Mouse (Mus musculus) lung, postnatal 0 days (tissue): ENCODE results near the gene Neu3. TPM values are rescaled to one million over a fixed set of nuclear protein-coding genes. Genes with fewer than 3 reads are reported as not detected.
A peak's percentile ranks its signal among the peaks of the same experiment; 100 is the strongest.
"Not testable (repeated sequence)": the region's sequence is repeated elsewhere in the genome, so short reads cannot be mapped to it uniquely, and the experiment has no call there.

ENCODE experiments used
- ATAC-seq: fragments of 200-750 bp; cut with Nextera tagmentation; 2 replicates; pipeline ENCODE4 v1.8.0; 2017; ENCODE audit warnings: moderate library complexity
- DNase-seq: peaks from one replicate; pipeline ENCODE4 v3.0.0-alpha.2; 2016; ENCODE audit warnings: low spot score
- H3K27ac ChIP-seq: fragments of 300-500 bp; sonication (generic); 2 replicates; pipeline ENCODE4 v1.5.1; 2014; ENCODE audit warnings: antibody characterized with exemption, mild to moderate bottlenecking, low read length, mixed read lengths
- H3K27me3 ChIP-seq: fragments of 300-500 bp; sonication (generic); replicated peaks from 2 replicates; pipeline ENCODE4 v1.6.1; 2014; ENCODE audit warnings: low read length, mixed read lengths; ENCODE audit not compliant: insufficient read depth
- H3K36me3 ChIP-seq: fragments of 300-500 bp; sonication (generic); 2 replicates; pipeline ENCODE4 v1.6.1; 2014; ENCODE audit warnings: low read length, mixed read lengths; ENCODE audit not compliant: insufficient read depth
- H3K4me1 ChIP-seq: fragments of 300-500 bp; sonication (generic); 2 replicates; pipeline ENCODE4 v1.6.1; 2014; ENCODE audit warnings: antibody characterized with exemption, low read depth, low read length, mixed read lengths; ENCODE audit not compliant: insufficient read depth
- H3K4me2 ChIP-seq: fragments of 300-500 bp; sonication (generic); replicated peaks from 2 replicates; pipeline ENCODE4 v1.6.1; 2014; ENCODE audit warnings: low read depth, mild to moderate bottlenecking, low read length, moderate library complexity, mixed read lengths
- H3K4me3 ChIP-seq: fragments of 300-500 bp; sonication (generic); 2 replicates; pipeline ENCODE4 v1.5.1; 2014; ENCODE audit warnings: low read depth, low read length
- H3K9ac ChIP-seq: fragments of 300-500 bp; sonication (generic); replicated peaks from 2 replicates; pipeline ENCODE4 v1.6.1; 2014; ENCODE audit warnings: low read depth, mild to moderate bottlenecking
- H3K9me3 ChIP-seq: fragments of 300-500 bp; sonication (generic); 2 replicates; pipeline ENCODE4 v1.6.1; 2016; ENCODE audit warnings: low read length, mixed read lengths
- CTCF ChIP-seq: IDR thresholded peaks from 2 replicates; pipeline ENCODE4 v1.5.1; 2016; ENCODE audit warnings: antibody characterized with exemption, mild to moderate bottlenecking
- EP300 ChIP-seq: IDR thresholded peaks from 2 replicates; pipeline ENCODE4 v1.6.1; 2016; ENCODE audit warnings: antibody characterized with exemption, mild to moderate bottlenecking, control low read depth
- WGBS: fragments of 180-500 bp; shearing (Covaris S2); extraction: QIAGEN DNeasy Blood & Tissue Kit; methylation state at CpG from one replicate; pipeline ENCODE4 v1.1.7; 2014; 5-methylcytosine and 5-hydroxymethylcytosine counted together
- polyA plus RNA-seq: library from polyadenylated mRNA; unstranded; fragments of >200 nt; fragmentation: Nextera tagmentation; extraction: Ambion mirVana; gene quantifications from 2 replicates; pipeline ENCODE4 v1.2.1, GENCODE M21; 2015

Neu3 gene
- polyA plus RNA-seq, 1 experiment from 2014 or later, result 7.6 TPM

DNA sequence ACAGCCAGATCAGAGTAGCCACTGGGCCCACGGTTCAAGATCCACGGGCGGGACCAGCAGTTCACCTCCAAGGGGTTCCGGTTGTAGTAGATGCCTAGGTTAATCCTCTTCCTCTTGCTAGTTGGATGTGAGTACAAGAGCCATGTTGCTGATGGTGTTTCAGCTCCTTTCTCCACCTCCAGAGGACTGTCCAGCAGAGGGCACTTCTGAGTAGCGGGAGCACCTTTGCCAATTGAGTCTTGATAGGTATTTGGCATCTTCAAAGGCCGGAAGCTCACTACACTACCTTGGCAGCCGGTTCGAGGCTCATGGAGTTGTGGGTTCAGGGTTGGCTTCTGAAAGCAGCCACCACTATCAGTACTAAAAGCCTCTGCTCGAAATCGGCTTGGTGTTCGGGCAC, 14.8 kb downstream of the Neu3 start:
- no peak for ATAC-seq
- Histone ChIP-seq H3K9me3 (no peaks in the 10 kb centered on the region), H3K9ac (no peak overlapping the region), H3K4me3 (no peak overlapping the region), H3K27me3 (no peaks in the 10 kb centered on the region), H3K4me1 (no peaks in the 10 kb centered on the region), H3K4me2 (no peak overlapping the region), H3K36me3 (0 out of 2 replicates have a peak, but pooled peaks cover 4% of the 10 kb centered on the region), H3K27ac (no peak overlapping the region)
- WGBS, result 87% methylated on average over 11 of the region's 11 CpGs
- TF ChIP-seq CTCF (peak; percentile 75), EP300 (no peak)
- peak; percentile 33 for DNase-seq

DNA sequence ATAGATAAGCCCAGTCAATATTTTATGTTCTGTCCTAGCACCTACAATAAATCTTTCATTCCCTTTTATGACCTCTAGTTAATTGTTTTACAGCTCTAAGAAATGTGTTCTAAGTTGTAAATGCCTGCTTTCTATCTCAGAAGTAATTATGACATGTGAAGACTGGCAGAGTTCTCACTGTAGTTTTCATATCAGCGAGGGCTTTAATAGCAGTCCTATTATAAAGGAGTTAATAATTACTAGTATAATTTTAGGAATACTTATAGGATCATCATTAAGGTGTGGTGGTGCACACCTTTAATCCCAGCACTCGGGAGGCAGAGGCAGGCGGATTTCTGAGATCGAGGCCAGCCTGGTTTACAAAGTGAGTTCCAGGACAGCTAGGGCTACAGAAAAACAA, 16.6 kb downstream of the Neu3 start:
- no peak overlapping the region for H3K4me2 ChIP-seq
- ATAC-seq (no peak), DNase-seq (no peak)
- no peak overlapping the region for H3K4me3 ChIP-seq
- no peak overlapping the region for H3K27ac ChIP-seq
- H3K36me3 ChIP-seq, result 0 out of 2 replicates have a peak, but pooled peaks cover 4% of the 10 kb centered on the region
- TF ChIP-seq CTCF (no peak), EP300 (no peak)
- no peaks in the 10 kb centered on the region for H3K4me1 ChIP-seq
- no peaks in the 10 kb centered on the region for H3K9me3 ChIP-seq
- no peak overlapping the region for H3K9ac ChIP-seq
- H3K27me3 ChIP-seq, result no peaks in the 10 kb centered on the region
- WGBS, result 83% methylated on average over 4 of the region's 4 CpGs

DNA sequence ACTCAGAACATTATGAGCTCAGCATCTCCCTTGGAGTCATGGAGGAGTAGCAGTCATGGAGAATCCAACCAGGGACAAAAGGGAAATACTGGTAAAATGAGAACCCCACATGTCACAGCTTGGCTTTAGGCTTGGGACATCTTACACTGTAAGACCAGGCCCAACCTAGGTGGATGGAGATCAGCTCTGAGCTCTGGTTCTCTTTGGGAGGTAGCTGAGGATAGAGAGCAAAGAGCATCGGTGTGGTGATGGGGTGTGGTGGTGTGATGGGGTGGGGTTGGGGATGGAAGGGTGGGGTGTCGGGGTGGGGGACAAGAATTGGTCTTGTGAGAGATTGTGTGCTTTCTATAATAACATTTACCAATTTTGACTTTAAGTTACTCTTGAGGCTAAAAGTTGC, 17.4 kb downstream of the Neu3 start:
- 0 out of 2 replicates have a peak, but pooled peaks cover 4% of the 10 kb centered on the region for H3K36me3 ChIP-seq
- DNase-seq (no peak), ATAC-seq (no peak)
- TF ChIP-seq CTCF (no peak), EP300 (no peak)
- H3K9me3 ChIP-seq, result no peaks in the 10 kb centered on the region
- no peak overlapping the region for H3K27ac ChIP-seq
- H3K4me2 ChIP-seq, result no peak overlapping the region
- H3K9ac ChIP-seq, result no peak overlapping the region
- WGBS, result 62% methylated on average over 2 of the region's 2 CpGs
- H3K4me3 ChIP-seq, result no peak overlapping the region
- H3K4me1 ChIP-seq, result no peaks in the 10 kb centered on the region
- no peaks in the 10 kb centered on the region for H3K27me3 ChIP-seq

DNA sequence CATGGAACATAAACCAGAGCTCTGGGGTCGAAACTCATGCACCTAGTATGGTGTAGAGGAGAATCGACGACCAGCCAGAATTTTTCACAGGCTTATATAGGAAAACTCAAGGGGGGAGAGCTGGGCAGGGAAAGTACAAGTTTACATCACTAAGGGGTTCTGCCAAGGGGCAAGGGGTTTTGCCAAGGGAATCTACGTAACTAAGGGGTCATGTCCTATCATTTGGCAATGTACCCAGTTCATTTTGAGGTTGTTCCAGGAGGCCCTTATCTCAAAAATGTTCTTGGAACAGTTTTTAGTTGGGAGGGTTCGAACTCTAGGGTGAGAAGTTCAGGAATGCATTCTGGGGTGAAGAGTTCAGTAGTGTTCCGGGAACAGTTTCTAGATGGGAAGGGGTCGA, 21.2 kb downstream of the Neu3 start:
- not testable (repeated sequence) for ATAC-seq, H3K36me3 ChIP-seq, H3K9me3 ChIP-seq, H3K27me3 ChIP-seq, H3K4me3 ChIP-seq, H3K9ac ChIP-seq, H3K27ac ChIP-seq, H3K4me1 ChIP-seq, H3K4me2 ChIP-seq
- DNase-seq, result peak; percentile 34
- peak; percentile 80 for TF ChIP-seq EP300
- WGBS, result 24% methylated on average over 7 of the region's 7 CpGs

DNA sequence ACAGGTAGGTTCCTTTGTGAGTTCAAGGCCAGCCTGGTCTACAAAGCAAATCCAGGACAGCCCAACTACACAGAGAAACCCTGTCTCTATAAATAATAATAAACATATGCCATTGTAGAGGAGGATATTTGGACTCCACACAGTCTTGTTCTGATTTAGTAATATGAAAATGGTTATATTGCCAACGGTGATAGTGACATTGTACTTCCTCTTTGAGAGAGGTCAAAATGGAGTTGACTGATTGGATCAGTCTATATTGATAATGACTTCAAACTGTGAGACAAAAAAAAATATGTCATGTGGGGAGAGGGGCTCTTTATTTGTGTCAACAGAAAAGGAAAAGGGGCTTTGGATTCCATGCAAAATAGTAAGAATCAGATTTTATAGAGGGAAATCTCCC, 22.9 kb downstream of the Neu3 start:
- Histone ChIP-seq H3K9ac (no peak overlapping the region), H3K9me3 (no peaks in the 10 kb centered on the region), H3K4me3 (no peak overlapping the region), H3K4me1 (no peaks in the 10 kb centered on the region), H3K36me3 (no peaks in the 10 kb centered on the region), H3K27me3 (no peaks in the 10 kb centered on the region), H3K27ac (no peak overlapping the region), H3K4me2 (no peak overlapping the region)
- WGBS, result 63% methylated on average over 1 of the region's 1 CpGs
- TF ChIP-seq EP300 (no peak), CTCF (no peak)
- ATAC-seq (no peak), DNase-seq (no peak)

DNA sequence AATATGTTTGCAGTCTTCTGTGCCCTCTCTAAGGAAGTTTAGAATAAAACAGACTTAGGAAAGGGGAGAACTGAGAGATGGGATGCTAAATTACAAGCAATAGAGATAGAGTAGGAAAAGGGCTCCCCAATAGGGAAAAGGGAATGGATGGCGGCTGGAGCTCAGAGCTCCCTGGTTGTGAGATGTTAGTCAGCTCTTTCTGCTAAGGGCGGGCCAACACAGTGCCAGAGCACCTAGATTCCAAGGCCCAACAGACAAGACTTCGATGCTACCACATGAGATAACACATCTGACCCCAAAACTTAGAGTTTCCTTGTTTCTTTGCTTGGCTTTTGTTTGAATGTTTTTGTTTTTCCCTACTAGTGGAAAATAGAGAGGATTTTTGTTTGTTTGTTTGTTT, 24.2 kb downstream of the Neu3 start:
- not testable (repeated sequence) for H3K27me3 ChIP-seq, H3K9me3 ChIP-seq, H3K36me3 ChIP-seq, H3K27ac ChIP-seq, DNase-seq, ATAC-seq, H3K4me1 ChIP-seq, H3K4me2 ChIP-seq, H3K4me3 ChIP-seq, H3K9ac ChIP-seq
- WGBS, result 78% methylated on average over 3 of the region's 3 CpGs

DNA sequence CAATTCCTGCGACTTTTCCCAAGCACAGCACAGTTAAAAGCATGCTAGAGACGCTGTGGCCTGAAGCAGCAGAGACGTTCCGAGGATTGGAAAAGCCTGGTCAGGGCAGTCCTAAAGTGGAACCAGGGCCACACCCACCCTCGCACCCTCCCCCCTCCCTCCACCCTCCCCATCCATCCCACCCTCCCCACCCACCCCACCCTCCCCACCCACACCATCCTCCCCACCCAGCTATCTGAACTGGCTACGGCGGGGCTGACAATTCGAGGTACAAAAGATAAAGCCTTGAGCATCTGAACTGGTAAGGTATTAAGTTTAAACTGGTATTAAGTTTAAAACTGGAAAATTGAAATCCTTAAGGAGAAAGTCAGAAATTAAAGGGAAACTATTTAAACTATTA, 24.7 kb downstream of the Neu3 start:
- Histone ChIP-seq H3K9ac (no peak overlapping the region), H3K9me3 (no peaks in the 10 kb centered on the region), H3K4me2 (no peak overlapping the region), H3K27ac (no peak overlapping the region), H3K4me3 (no peak overlapping the region), H3K36me3 (no peaks in the 10 kb centered on the region), H3K27me3 (no peaks in the 10 kb centered on the region), H3K4me1 (no peaks in the 10 kb centered on the region)
- DNase-seq (peak; percentile 70), ATAC-seq (no peak)
- WGBS, result 61% methylated on average over 8 of the region's 8 CpGs
- TF ChIP-seq CTCF (no peak), EP300 (no peak)
